Mouse (Mus musculus) stomach, postnatal 0 days (tissue): ENCODE data around the gene Usp21. TPM values are rescaled to one million over a fixed set of nuclear protein-coding genes. Genes with fewer than 3 reads are reported as not detected.

ENCODE experiments used
- ATAC-seq: fragments of 200-750 bp; cut with Nextera tagmentation; 2 replicates; pipeline ENCODE4 v1.8.0; 2017; ENCODE audit not compliant: low FRiP score, low TSS enrichment
- DNase-seq: peaks from one replicate; pipeline ENCODE4 v3.0.0-alpha.2; 2016; ENCODE audit warnings: low spot score
- H3K27ac ChIP-seq: fragments of 300-500 bp; sonication (generic); replicated peaks from 2 replicates; pipeline ENCODE4 v1.5.1; 2014; ENCODE audit warnings: mild to moderate bottlenecking, control low read depth
- H3K27me3 ChIP-seq: fragments of 300-500 bp; sonication (generic); 2 replicates; pipeline ENCODE4 v1.6.1; 2014; ENCODE audit warnings: low read length; ENCODE audit not compliant: control insufficient read depth, insufficient read depth
- H3K36me3 ChIP-seq: fragments of 300-500 bp; sonication (generic); 2 replicates; pipeline ENCODE4 v1.6.1; 2014; ENCODE audit warnings: low read length, mixed read lengths; ENCODE audit not compliant: control insufficient read depth, insufficient read depth
- H3K4me1 ChIP-seq: fragments of 300-500 bp; sonication (generic); replicated peaks from 2 replicates; pipeline ENCODE4 v1.6.1; 2014; ENCODE audit warnings: antibody characterized with exemption; ENCODE audit not compliant: control insufficient read depth, insufficient read depth
- H3K4me2 ChIP-seq: fragments of 300-500 bp; sonication (generic); replicated peaks from 2 replicates; pipeline ENCODE4 v1.6.1; 2014; ENCODE audit warnings: low read depth, mild to moderate bottlenecking, control low read depth, moderate library complexity
- H3K4me3 ChIP-seq: fragments of 300-500 bp; sonication (generic); 2 replicates; pipeline ENCODE4 v1.5.1; 2014; ENCODE audit warnings: low read depth, low read length, control low read depth
- H3K9ac ChIP-seq: fragments of 300-500 bp; sonication (generic); 2 replicates; pipeline ENCODE4 v1.6.1; 2014; ENCODE audit warnings: mild to moderate bottlenecking, low read length, control low read depth, mixed read lengths
- H3K9me3 ChIP-seq: fragments of 300-500 bp; sonication (generic); 2 replicates; pipeline ENCODE4 v1.6.1; 2016; ENCODE audit warnings: low read length; ENCODE audit not compliant: control insufficient read depth
- CTCF ChIP-seq: IDR thresholded peaks from 2 replicates; pipeline ENCODE4 v1.5.1; 2016; ENCODE audit warnings: antibody characterized with exemption, low read depth, mild to moderate bottlenecking, moderate library complexity
- EP300 ChIP-seq: optimal IDR thresholded peaks from 2 replicates; pipeline ENCODE3; 2016; ENCODE audit warnings: antibody characterized with exemption
- WGBS: fragments of 180-500 bp; shearing (Covaris S2); extraction: QIAGEN DNeasy Blood & Tissue Kit; methylation state at CpG from one replicate; pipeline ENCODE4 v1.1.7; 2014; 5-methylcytosine and 5-hydroxymethylcytosine counted together
- polyA plus RNA-seq: library from polyadenylated mRNA; unstranded; fragments of >200 nt; fragmentation: Nextera tagmentation; extraction: Ambion mirVana; gene quantifications from 2 replicates; pipeline ENCODE4 v1.2.1, GENCODE M21; 2015

Gene Usp21
- polyA plus RNA-seq, 1 experiment from 2014 or later, result 25.0 TPM

DNA sequence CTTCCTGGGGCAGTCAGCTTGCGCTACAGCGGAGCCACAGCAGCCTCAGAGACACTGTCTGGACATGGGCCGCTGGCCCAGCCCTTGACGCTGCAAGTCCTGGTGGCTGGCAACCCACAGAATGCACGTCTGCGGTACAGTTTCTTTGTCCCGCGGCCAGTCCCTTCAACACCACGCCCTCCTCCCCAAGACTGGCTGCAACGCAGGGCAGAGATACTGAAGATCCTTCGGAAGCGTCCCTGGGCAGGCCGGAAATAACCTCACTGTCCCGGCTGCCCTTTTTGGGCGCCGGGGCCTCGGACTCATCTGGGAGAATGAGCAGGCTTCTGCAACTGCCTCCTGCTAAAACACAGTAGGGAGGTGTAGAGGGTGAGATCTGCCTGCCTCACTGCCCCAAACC, 28.9 kb downstream of the Usp21 start:
- H3K9me3 ChIP-seq, result no peaks in the 10 kb centered on the region
- no peak for TF ChIP-seq CTCF
- no peak for TF ChIP-seq EP300
- no peaks in the 10 kb centered on the region for H3K27me3 ChIP-seq
- 67% methylated on average over 17 of the region's 17 CpGs for WGBS
- no peak for ATAC-seq
- H3K36me3 ChIP-seq, result 0 out of 2 replicates have a peak, but pooled peaks cover 3% of the 10 kb centered on the region
- H3K27ac ChIP-seq, result no peak overlapping the region
- no peak overlapping the region for H3K4me2 ChIP-seq
- H3K4me1 ChIP-seq, result 0 out of 2 replicates have a peak, but pooled peaks cover 3% of the 10 kb centered on the region
- H3K4me3 ChIP-seq, result no peak overlapping the region
- no peak overlapping the region for H3K9ac ChIP-seq
- DNase-seq, result no peak

DNA sequence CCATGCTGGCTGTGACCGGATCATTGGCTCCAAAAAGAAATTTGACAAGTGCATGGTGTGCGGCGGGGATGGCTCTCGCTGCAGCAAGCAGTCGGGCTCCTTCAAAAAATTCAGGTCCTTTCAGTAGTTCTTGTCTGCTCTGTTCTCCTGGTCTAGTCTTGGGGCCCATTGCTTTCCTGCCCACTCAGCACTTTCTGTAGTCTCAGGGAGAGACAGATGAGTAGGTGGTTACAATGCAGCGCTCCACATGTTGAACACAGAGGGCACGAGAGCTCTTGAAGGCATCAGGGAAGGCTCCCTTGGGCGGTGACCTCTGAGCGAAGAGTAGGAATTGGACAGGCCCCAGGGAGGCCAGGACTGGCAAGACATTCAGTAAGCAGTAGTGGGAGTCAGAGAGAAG, 30.0 kb downstream of the Usp21 start:
- Histone ChIP-seq H3K4me3 (no peak overlapping the region), H3K27me3 (no peaks in the 10 kb centered on the region), H3K9ac (no peak overlapping the region), H3K4me1 (0 out of 2 replicates have a peak, but pooled peaks cover 3% of the 10 kb centered on the region), H3K9me3 (no peaks in the 10 kb centered on the region), H3K4me2 (no peak overlapping the region), H3K27ac (no peak overlapping the region), H3K36me3 (0 out of 2 replicates have a peak, but pooled peaks cover 3% of the 10 kb centered on the region)
- ATAC-seq (no peak), DNase-seq (no peak)
- WGBS, result 81% methylated on average over 9 of the region's 9 CpGs
- no peak for TF ChIP-seq EP300
- no peak for TF ChIP-seq CTCF

DNA sequence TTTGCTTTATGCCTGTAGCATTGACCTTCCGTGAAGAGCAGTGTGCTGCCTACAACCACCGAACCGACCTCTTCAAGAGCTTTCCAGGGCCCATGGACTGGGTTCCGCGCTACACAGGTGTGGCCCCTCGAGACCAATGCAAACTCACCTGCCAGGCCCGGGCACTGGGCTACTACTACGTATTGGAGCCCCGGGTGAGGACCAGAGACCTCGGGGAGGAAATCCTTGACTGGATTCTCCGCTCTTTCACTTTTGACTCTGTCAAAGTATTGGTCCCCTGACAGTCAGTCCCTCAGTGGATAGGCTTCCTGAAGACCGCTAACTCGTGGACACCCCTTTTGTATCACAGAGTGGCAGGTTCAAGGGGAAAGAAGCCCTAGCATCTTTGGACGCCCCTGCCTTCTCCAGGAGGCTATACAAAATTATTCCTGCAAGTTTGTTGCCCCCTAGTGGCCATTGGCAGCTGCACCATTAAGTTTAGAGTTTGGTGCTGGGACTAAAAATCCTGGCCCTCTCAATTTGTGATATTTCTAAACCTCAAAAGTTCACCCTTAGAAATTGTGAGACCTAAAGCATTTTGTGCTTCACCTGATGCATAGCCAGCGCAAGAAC, 30.7 kb downstream of the Usp21 start:
- Histone ChIP-seq H3K9me3 (no peaks in the 10 kb centered on the region), H3K4me3 (no peak overlapping the region), H3K27me3 (no peaks in the 10 kb centered on the region), H3K4me1 (no peaks in the 10 kb centered on the region; the same call in 1 of the 2 replicates), H3K4me2 (no peak overlapping the region), H3K27ac (no peak overlapping the region), H3K9ac (no peak overlapping the region), H3K36me3 (0 out of 2 replicates have a peak, but pooled peaks cover 3% of the 10 kb centered on the region)
- DNase-seq (peak; percentile 58), ATAC-seq (no peak; the same call in 1 of the 2 replicates)
- WGBS, result 66% methylated on average over 15 of the region's 15 CpGs
- TF ChIP-seq CTCF (peak; percentile 86), EP300 (no peak)

DNA sequence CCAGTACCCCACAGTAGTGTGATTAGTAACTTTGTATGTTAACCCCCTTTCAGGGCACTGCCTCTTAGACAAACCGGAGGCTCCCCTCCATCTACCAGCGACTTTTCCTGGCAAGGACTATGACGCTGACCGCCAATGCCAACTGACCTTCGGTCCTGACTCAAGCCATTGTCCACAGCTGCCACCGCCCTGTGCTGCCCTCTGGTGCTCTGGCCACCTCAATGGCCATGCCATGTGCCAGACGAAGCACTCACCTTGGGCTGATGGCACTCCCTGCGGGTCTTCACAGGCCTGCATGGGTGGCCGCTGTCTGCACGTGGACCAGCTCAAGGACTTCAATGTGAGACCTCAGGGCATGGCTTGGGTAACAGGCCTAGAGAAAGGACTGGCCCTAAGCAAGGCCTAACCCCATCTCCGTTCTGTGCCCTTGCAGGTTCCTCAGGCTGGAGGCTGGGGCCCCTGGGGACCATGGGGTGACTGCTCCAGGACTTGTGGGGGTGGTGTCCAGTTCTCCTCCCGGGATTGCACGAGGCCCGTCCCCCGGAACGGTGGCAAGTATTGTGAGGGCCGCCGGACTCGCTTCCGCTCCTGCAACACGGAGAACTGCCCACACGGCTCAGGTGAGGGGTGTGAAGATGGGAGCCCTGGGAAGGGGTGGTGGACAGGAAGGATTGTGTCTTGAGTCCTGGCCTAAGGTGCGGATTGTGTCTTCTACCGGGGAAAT, 31.5 kb downstream of the Usp21 start:
- Histone ChIP-seq H3K27me3 (no peaks in the 10 kb centered on the region), H3K36me3 (0 out of 2 replicates have a peak, but pooled peaks cover 3% of the 10 kb centered on the region), H3K4me2 (no peak overlapping the region), H3K9ac (no peak overlapping the region), H3K4me1 (no peaks in the 10 kb centered on the region; the same call in 1 of the 2 replicates), H3K27ac (no peak overlapping the region), H3K9me3 (no peaks in the 10 kb centered on the region), H3K4me3 (no peak overlapping the region)
- 90% methylated on average over 24 of the region's 24 CpGs for WGBS
- DNase-seq (no peak), ATAC-seq (no peak)
- TF ChIP-seq CTCF (peak; percentile 30; the same call in 1 of the 2 replicates), EP300 (no peak)

DNA sequence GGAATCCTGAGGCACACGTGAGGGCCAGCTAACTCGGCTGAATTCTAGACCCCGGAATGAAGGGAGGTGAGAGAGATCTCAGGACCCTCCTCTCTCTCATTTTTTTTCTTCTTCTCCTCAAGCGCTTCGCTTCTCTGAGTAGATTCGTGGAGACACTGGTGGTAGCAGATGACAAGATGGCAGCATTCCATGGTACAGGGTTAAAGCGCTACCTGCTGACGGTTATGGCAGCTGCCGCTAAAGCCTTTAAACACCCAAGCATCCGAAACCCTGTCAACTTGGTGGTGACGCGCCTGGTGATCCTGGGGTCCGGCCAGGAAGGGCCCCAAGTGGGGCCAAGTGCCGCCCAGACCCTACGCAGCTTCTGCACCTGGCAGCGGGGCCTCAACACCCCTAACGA, 35.4 kb downstream of the Usp21 start:
- H3K4me1 ChIP-seq, result peaks cover 8% of the 10 kb centered on the region
- ATAC-seq (no peak), DNase-seq (no peak)
- H3K9me3 ChIP-seq, result no peaks in the 10 kb centered on the region
- WGBS, result 59% methylated on average over 17 of the region's 17 CpGs
- peak overlapping the region; percentile 88 for H3K27ac ChIP-seq
- peak overlapping the region; percentile 58 for H3K9ac ChIP-seq
- no peaks in the 10 kb centered on the region for H3K27me3 ChIP-seq
- H3K4me3 ChIP-seq, result peak overlapping the region; percentile 46; the same call in 1 of the 2 replicates
- H3K36me3 ChIP-seq, result 0 out of 2 replicates have a peak, but pooled peaks cover 3% of the 10 kb centered on the region
- TF ChIP-seq CTCF, result no peak
- TF ChIP-seq EP300, result no peak
- peak overlapping the region; percentile 57 for H3K4me2 ChIP-seq
